Mouse (Mus musculus) frontal cortex, postnatal 25 days (tissue): ENCODE measurements at regions not wholly inside any gene's neighbourhood (a gene's known extent, or its start where the extent isn't known, plus 50 kb on each side); places are given as distances from the start of the nearest gene placed in this dataset.
"Not testable (repeated sequence)": the region's sequence is repeated elsewhere in the genome, so short reads cannot be mapped to it uniquely, and the experiment has no call there.

Experiments
- DNase-seq, 2 experiments: peaks; one replicate each; pipeline ENCODE4 v3.0.0; 2022; ENCODE audit warnings: low spot score in 2 of 2

DNA sequence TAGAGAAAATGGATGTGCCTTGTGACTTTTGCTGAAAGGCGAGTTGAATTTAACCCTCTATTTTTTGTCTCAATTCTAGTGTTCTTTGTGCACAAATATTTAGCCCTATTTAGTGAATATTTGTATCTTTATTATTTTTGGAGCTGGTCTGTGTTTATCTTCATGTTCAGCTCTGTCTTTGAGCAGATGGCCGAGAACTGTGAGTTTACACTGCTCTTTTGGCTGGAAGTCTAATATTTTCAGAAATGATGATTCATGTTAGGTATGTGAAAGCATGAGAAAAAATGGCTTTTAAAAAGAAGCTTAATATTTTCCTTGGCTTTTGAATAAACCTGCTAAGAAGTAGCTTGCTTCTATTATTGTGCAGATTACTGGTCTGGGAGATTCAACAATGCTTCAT lies 505.4 kb downstream of the Sema5a start:
- no peak for DNase-seq

DNA sequence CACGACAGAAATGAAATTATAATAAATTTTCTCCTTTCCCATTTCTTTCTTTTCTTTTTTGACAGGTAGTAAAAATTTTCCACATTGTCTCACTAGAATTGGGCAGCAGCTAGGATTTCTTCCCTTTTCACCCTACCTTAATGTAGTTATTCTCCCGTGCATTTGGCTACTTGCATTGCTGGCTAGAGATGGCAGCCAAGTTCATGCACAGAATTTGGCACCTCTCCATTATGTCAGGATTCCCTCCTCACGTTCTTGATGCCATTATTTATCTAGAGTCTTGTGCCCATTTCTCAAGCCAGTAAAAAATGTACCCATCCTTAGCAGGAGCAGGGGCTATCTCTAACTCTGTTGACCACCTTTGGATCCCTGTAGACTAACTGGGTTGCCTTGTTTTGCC lies 507.4 kb downstream of the Sema5a start:
- DNase-seq = no peak

DNA sequence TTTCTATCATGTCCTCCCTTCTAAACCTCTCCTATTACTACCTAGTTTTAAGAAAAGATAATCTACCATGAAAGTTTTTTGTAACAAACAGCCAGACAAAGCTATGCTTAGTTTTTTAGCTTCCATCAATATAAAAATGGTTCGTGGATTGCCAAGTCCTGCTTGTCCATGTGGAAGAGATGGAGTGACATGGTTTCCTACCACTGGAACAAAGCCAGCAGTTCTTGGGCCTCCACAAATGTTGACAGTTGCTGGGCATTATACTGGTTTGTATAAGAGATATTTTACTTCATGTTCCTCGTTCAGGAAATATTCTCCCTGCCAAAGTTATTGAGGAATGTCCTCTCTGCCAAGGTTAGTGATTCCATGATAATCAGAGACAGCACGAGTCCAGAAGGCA lies 515.5 kb downstream of the Sema5a start:
- no peak for DNase-seq

DNA sequence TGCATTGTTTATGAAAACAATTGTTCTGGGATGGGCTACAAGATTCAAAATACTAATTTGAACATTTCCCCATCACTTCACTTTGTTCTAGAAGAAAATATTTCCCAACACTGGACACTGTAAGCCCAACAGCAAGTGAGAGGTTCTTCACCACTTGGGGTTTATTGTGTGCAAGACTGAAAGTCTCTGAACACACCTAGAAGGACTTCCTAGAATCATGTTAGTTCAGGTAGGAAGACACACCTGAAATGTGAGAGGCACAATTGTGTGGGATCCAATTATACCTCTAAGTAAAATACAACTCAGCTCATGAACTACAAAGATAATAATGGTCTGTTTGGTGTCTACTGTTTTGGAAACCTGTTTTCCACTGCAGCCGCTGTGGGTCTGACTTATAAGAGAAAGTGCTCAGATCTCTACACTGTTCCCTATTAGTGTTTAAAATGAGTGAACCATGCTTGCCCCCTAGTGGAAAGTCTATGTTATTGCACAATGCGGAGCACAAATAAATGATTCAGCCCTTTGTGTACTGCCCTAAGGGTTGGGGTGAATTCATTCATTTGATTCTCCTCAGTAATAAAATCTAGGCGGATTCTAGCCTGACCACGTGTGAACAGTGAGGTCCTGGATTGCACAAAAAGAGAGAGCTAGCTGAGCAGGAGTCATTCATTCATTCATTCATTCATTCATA lies 521.5 kb downstream of the Sema5a start:
- DNase-seq = no peak

DNA sequence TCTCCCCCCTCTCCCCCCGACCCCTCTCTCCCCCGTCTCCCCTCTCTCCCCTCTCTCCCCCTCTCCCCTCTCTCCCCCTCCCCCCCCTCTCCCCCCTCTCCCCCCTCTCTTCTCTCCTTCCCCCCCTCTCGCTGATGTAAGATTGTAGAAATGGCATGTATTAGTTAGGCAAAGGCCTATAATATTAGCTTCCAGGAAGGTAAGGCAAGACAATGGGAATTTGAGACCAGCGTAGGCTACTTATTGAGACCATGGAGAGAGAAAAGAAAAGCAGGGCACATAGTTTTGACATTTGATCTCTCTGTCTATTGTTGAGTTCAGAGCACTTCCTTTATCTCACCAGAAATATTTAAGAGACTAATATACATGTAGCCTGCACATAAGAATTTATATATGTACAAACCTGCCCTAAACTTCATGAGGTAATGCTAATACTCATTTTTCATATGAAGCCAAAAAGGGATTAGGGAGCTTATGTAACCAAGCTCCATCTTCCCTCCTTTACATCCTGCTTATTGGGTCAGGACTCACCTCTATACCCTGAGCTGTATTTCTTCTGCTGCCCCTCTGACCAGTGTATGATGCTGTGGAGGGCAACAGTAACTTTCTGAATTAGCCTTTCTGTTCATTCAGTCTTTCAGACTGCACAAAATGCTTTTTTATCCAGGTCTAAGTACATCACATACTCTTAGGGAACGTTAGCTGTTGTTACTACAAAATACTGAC lies 522.3 kb downstream of the Sema5a start:
- DNase-seq = no peak

DNA sequence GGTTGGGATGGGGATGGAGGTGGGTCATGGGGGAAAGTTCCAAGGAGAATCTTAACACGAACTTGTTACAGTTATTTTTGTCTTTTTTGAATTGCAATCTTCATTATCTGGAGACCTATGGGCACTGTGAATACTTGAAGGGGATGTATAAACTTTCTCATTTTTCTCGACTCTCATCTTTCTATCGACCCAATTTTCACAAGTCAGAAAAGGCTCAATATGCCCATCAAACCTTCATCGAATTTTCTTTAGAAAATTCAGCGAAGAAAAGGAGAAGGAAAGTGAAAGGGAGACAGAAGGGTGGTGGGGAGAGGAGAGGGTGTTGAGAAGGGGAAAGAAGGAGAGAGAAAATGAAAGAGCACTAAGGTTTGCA lies 533.6 kb downstream of the Sema5a start:
- not testable (repeated sequence) for DNase-seq

DNA sequence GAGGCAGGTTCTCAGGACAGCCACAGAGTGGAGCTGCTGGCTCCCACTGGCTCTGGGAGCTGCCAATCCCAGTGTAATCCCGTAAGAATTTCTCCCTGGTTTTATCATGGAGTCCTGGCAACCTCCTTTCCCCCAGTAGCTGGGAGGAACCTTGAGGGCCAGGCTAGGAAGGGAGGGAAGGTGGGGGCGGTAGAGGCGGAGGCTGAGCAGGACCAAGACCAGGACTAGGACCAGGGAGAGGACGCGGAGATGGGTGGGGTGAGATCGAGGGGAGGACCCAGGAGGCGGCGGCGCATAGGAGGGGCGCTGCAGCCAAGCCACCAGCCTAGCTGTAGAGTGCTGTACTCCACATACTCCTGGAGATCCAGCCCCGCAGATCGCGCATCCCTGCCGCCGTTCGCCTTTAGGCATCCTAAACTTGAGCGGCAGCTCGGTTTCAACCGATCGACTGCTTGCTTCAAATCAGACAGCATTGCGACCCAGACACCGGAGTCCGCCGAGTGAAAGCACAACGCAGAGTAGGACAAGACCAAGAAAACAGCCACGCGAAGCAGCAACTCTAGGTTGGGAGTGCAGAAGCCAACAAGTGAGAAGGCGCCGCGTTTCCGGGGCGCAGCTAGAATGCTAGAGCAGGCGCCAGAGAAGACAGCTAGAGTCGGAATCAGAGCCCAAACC lies 534.1 kb downstream of the Sema5a start:
- peak; percentile 65 for DNase-seq

DNA sequence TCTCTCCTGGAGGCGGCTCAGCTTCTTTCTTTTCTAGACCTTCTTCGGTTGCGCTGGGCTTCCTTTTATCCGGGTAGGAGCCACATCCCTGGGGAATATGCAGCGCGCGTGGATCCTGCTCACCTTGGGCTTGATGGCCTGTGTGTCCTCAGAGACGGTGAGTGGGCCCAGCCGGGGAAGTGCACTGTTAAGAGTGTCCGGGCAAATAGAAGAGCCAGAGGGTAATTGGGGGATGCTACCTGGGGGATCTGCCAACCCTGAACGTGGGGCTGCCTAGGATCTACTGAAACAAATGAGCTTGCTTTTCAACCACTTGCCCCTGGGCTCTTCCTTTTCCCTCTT lies 534.6 kb downstream of the Sema5a start:
- not testable (repeated sequence) for DNase-seq

DNA sequence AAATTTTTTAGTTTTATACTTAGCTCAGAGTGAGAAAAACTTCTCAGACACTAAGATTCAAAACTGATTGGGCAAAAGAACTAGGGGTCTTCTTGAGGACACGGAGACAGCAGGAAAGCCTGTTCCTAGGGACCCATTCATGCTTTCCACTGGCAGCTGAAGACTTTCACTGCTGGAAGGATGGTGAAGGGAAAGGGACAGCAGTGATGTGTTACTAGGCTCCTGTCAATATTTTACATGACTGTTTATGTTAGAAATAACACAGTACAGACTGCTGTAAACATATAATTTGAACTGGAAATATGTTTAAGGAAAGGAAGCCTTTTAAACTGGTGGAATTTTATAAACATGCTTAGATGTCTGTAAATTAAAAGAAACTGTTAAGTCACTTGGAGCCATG lies 537.0 kb downstream of the Sema5a start:
- not testable (repeated sequence) for DNase-seq

DNA sequence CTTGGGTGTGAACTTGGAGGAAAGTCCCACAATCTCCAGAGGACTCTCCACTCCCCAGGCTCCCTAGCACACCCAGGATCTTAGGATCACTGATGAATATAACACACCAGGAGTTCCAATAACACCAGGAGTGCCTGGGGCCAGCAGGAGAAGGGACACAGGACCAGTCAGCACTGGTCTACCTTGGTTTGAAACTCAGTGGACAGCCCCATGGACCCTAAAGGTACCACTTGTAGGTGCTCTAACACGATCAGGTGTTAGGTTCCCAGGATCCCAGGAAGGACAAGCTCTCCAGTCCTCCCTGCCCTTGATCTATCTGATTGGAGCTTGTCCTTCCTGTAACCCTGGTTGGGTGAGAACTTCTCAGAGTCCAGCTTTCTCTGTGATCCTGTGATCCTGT lies 554.6 kb downstream of the Sema5a start:
- no peak for DNase-seq

DNA sequence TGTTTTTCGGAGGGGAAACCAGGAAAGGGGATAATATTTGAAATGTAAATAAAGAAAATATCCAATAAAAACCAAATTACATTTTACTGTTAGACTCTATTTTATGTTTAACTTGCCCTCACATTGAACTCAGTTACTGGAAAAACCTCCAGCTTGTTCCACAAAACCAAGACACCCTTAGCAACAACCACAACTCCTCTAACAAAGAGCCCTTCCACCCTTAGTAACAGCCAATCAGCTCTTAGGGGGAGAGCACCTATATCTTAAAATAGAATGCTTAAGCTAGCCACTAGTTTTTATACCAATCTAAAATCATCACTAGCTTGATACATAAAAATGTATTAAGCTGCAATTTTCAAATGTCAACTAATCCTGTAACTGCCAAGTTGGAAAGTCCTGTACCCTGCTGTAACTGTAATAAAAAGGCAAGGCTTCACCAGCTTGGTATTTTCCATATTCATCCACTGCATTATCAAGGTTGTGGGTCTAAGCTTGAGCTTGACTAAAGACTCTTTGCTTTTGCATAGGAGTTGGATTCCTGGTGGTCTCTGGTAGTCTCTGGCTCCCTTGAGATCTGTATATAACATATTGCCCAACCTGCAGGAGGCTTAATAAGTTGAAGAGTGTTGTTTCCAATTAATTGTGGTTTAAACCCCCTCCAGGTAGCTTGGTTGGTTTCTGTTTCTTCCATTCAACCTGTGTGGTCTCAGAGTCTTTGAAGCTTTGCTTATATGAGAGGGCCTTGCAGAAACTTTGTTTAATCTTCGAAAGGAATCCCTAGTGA lies 566.4 kb downstream of the Sema5a start:
- DNase-seq = no peak

DNA sequence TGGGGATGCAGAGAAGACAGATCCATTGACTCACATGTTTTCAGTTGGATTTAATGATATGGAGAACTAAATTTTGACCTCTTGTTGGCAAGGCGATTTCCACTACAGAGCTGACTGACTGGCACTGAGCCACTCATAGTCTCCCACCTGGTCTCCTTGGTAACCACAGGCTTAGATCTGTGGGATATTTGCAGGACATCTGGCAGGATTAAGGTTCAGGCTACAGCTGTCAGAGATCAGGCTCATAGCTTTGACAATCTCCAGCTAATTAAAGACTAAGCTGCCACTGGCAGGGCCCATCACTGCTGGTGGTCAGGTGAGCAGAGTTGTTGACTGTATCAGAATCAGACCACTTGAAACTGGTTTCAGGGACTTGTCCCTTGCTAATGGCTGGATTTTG lies 595.4 kb downstream of the Sema5a start:
- DNase-seq = no peak
